Mouse (Mus musculus) spleen, postnatal 14 days (tissue): ENCODE data around the gene Kpna6.
"Not testable (repeated sequence)": the region's sequence is repeated elsewhere in the genome, so short reads cannot be mapped to it uniquely, and the experiment has no call there.

ENCODE experiments used
- DNase-seq, 2 experiments: peaks; one replicate each; pipeline ENCODE4 v3.0.0; 2021 to 2022; ENCODE audit warnings: low spot score in 2 of 2

The Kpna6 gene

GRCm38 (mm10) chr4:129672083-129672877 lies at the start of gene Kpna6:
Gene Kpna6 (minus strand): TSS chr4:129672767.
- peak; percentile 64 to 77 for DNase-seq

- DNase-seq, result no peak
Measured at GRCm38 (mm10) chr4:129716310-129716709, 43.7 kb upstream of the Kpna6 start.

- no peak for DNase-seq
Measured at GRCm38 (mm10) chr4:129709486-129710129, 37.0 kb upstream of the Kpna6 start.

GRCm38 (mm10) chr4:129706750-129707149 lies 34.2 kb upstream of the Kpna6 start:
- no peak for DNase-seq

- DNase-seq, result no peak
Measured at GRCm38 (mm10) chr4:129702454-129702853, 29.9 kb upstream of the Kpna6 start.

GRCm38 (mm10) chr4:129701503-129702377 lies 29.2 kb upstream of the Kpna6 start:
- DNase-seq, result peak; percentile 66 to 86

- not testable (repeated sequence) for DNase-seq
Measured at GRCm38 (mm10) chr4:129700661-129701060, 28.1 kb upstream of the Kpna6 start.

GRCm38 (mm10) chr4:129700216-129700615 lies 27.6 kb upstream of the Kpna6 start:
- DNase-seq, result no peak

- no peak for DNase-seq
Measured at GRCm38 (mm10) chr4:129697191-129697590, 24.6 kb upstream of the Kpna6 start.

- peak; percentile 69 to 81 for DNase-seq
Measured at GRCm38 (mm10) chr4:129696158-129696985, 23.8 kb upstream of the Kpna6 start, which contains the start of gene Tmem39b. Gene Tmem39b (minus strand): TSS chr4:129696838.

GRCm38 (mm10) chr4:129695815-129696157 lies 23.2 kb upstream of the Kpna6 start:
- DNase-seq, result no peak

- no peak for DNase-seq
Measured at GRCm38 (mm10) chr4:129684531-129684930, 12.0 kb upstream of the Kpna6 start.

- no peak for DNase-seq
Measured at GRCm38 (mm10) chr4:129683901-129684493, 11.4 kb upstream of the Kpna6 start.

- no peak for DNase-seq
Measured at GRCm38 (mm10) chr4:129681837-129682236, 9.3 kb upstream of the Kpna6 start.

- DNase-seq, result no peak
Measured at GRCm38 (mm10) chr4:129672878-129673449, 397 bp upstream of the Kpna6 start.

GRCm38 (mm10) chr4:129671491-129672082 lies 980 bp downstream of the Kpna6 start:
- peak; percentile 16 to 41 for DNase-seq

- no peak for DNase-seq
Measured at GRCm38 (mm10) chr4:129662255-129662813, 10.2 kb downstream of the Kpna6 start.

GRCm38 (mm10) chr4:129661584-129661983 lies 11.0 kb downstream of the Kpna6 start:
- DNase-seq, result no peak

GRCm38 (mm10) chr4:129654770-129655169 lies 17.8 kb downstream of the Kpna6 start:
- no peak for DNase-seq

GRCm38 (mm10) chr4:129650359-129650758 lies 22.2 kb downstream of the Kpna6 start:
- no peak for DNase-seq
